Mouse (Mus musculus): ENCODE measurements at regions not wholly inside any gene's neighbourhood (a gene's known extent, or its start where the extent isn't known, plus 50 kb on each side); places are given as distances from the start of the nearest gene placed in this dataset.
A peak's percentile ranks its signal among the peaks of the same experiment; 100 is the strongest.

DNA sequence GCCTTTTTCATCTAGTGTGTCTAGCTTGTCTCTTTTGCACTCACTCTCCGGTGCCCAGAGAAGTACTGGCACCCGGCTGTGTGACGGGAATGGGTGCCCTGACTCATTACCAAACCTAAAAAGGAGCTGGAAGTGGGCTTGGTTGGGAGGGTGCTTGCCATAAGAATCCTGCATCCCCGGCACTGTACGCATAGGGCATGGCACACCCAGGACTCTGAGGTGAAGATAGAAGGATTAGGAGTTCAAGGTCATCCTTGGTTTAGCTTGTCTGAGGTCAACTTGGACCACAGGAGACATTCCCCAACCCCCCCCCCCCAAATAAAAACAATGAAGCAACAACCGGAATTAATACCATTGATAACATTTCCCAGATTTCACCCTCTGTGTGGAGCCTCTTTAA, 59.5 kb upstream of the Zfp217 start:
- Histone ChIP-seq H3K9ac (replicated peaks; ENCODE audit: low read depth, low read length) (no peak overlapping the region), H3K4me1 (ENCODE audit: control insufficient read depth, insufficient read depth) (peaks cover 16% of the 10 kb centered on the region), H3K27ac (ENCODE audit: low read depth) (no peak overlapping the region), H3K4me2 (ENCODE audit: low read depth, low read length) (no peak overlapping the region), H3K36me3 (replicated peaks; ENCODE audit: control insufficient read depth, insufficient read depth, low read length) (no peaks in the 10 kb centered on the region), H3K4me3 (ENCODE audit: low read depth, low read length) (no peak overlapping the region), H3K27me3 (ENCODE audit: control insufficient read depth, insufficient read depth, low read length) (no peaks in the 10 kb centered on the region), H3K9me3 (replicated peaks; ENCODE audit: control insufficient read depth, low read length) (no peaks in the 10 kb centered on the region)
- ATAC-seq (ENCODE audit: insufficient read depth, low read depth): no peak
- DNase-seq (ENCODE audit: low spot score): no peak
- TF ChIP-seq CTCF (IDR thresholded peaks at IDR 0.05; ENCODE audit: low read depth) (no peak), EP300 (IDR thresholded peaks at IDR 0.05; ENCODE audit: low read depth) (no peak)
- WGBS: 89% methylated on average over 6 of the region's 6 CpGs

DNA sequence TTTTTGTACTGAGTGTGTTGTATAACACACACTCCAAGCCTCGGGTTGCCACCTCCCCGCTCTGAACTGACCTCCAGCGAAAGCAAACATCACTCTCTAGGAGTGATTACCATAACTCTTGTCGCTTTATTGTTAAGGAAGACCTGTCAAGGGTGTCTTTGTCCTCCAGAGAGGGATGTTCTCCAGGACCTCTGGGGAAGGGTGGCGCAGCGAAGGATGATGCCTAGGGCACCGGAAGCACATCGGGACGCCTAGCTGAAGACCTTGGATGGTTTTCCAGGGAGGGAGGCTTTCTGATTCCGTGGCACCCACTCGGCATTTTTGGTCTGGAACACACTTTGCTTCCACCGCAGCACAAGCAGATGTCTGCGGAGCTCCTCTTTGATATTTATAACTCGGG, 59.0 kb upstream of the Zfp217 start:
- H3K4me2 ChIP-seq (ENCODE audit: low read depth, low read length): no peak overlapping the region
- H3K27ac ChIP-seq (ENCODE audit: low read depth): no peak overlapping the region
- no peak for ATAC-seq (ENCODE audit: insufficient read depth, low read depth)

DNA sequence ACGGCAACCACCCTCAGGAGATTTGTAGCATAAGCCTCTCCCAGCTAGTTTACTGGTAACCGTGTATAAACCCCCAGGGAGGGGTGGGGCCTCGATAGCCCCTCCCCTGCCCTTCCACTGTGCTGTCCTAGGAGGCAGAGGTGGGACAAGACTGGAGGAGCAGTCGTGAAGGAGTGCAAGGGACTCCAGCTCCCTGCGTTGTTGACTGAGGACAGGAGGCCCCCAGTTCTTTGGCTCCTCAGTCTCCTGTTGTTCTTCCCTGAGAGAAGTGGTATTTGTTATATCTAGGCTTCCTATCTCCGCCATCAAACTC, 58.5 kb upstream of the Zfp217 start:
- H3K4me3 ChIP-seq (ENCODE audit: low read depth, low read length): no peak overlapping the region
- H3K9me3 ChIP-seq (replicated peaks; ENCODE audit: control insufficient read depth, low read length): no peaks in the 10 kb centered on the region
- TF ChIP-seq CTCF (IDR thresholded peaks at IDR 0.05; ENCODE audit: low read depth) (no peak), EP300 (IDR thresholded peaks at IDR 0.05; ENCODE audit: low read depth) (no peak)
- 18% methylated on average over 6 of the region's 6 CpGs for WGBS
- DNase-seq (ENCODE audit: low spot score) (peak; percentile 47), ATAC-seq (ENCODE audit: insufficient read depth, low read depth) (no peak)
- peak overlapping the region; percentile 79 for H3K4me2 ChIP-seq (ENCODE audit: low read depth, low read length)
- H3K36me3 ChIP-seq (replicated peaks; ENCODE audit: control insufficient read depth, insufficient read depth, low read length): no peaks in the 10 kb centered on the region
- H3K27me3 ChIP-seq (ENCODE audit: control insufficient read depth, insufficient read depth, low read length): no peaks in the 10 kb centered on the region
- H3K4me1 ChIP-seq (ENCODE audit: control insufficient read depth, insufficient read depth): peaks cover 16% of the 10 kb centered on the region
- H3K9ac ChIP-seq (replicated peaks; ENCODE audit: low read depth, low read length): no peak overlapping the region
- H3K27ac ChIP-seq (ENCODE audit: low read depth): no peak overlapping the region

More for the DNA sequence above, 59.0 kb upstream of the Zfp217 start:
- Histone ChIP-seq H3K36me3 (replicated peaks; ENCODE audit: control insufficient read depth, insufficient read depth, low read length) (no peaks in the 10 kb centered on the region), H3K4me1 (ENCODE audit: control insufficient read depth, insufficient read depth) (peaks cover 16% of the 10 kb centered on the region), H3K27me3 (ENCODE audit: control insufficient read depth, insufficient read depth, low read length) (no peaks in the 10 kb centered on the region), H3K9ac (replicated peaks; ENCODE audit: low read depth, low read length) (no peak overlapping the region), H3K9me3 (replicated peaks; ENCODE audit: control insufficient read depth, low read length) (no peaks in the 10 kb centered on the region), H3K4me3 (ENCODE audit: low read depth, low read length) (no peak overlapping the region)
- no peak for TF ChIP-seq CTCF (IDR thresholded peaks at IDR 0.05; ENCODE audit: low read depth)
- TF ChIP-seq EP300 (IDR thresholded peaks at IDR 0.05; ENCODE audit: low read depth): no peak
- DNase-seq (ENCODE audit: low spot score): no peak
- WGBS: 63% methylated on average over 14 of the region's 14 CpGs

DNA sequence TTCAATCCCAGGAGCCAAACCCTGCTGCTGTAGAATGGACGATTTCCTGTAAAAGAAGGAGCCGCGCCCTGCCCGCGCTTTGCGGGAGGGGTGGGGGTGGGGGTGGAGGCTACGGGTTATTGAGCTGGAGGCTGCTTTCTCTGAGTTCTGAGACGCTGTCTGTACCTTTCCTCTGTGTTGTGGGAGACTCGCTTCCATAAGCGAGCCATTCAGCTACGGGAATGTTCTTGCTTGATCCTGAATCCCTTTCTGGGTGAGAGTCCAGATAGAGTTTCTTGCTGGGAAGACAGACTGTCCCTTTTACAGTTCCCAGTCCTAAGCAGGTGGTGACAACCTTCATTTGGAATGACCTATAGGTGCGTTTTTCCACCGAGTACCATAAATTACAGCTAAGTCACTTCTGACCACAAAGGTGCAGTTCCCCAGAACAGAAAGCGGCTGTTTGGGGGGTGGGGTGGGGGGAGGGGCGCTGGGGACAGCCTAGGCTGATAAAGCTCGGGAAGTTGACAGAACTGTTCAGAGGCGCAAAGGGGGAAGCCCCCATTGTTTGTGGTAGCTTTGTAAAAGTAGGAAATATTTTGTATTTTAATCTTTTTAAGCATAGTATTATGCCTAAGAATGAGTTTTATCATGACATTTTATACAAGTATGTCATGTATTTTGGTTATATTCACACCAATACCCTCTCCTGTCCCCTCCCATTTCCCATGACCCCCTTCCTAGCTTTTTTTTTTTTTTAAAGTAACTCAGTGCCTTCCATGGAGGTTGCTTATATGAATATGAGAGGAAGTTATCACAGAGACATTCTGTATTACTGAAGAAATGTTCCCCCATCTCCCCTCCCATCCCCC, 57.9 kb upstream of the Zfp217 start:
- Histone ChIP-seq H3K4me3 (ENCODE audit: low read depth, low read length) (peak overlapping the region; percentile 44), H3K9ac (replicated peaks; ENCODE audit: low read depth, low read length) (peak overlapping the region; percentile 63), H3K27me3 (ENCODE audit: control insufficient read depth, insufficient read depth, low read length) (no peaks in the 10 kb centered on the region), H3K36me3 (replicated peaks; ENCODE audit: control insufficient read depth, insufficient read depth, low read length) (no peaks in the 10 kb centered on the region), H3K9me3 (replicated peaks; ENCODE audit: control insufficient read depth, low read length) (no peaks in the 10 kb centered on the region), H3K4me2 (ENCODE audit: low read depth, low read length) (peak overlapping the region; percentile 79), H3K4me1 (ENCODE audit: control insufficient read depth, insufficient read depth) (peaks cover 16% of the 10 kb centered on the region), H3K27ac (ENCODE audit: low read depth) (peak overlapping the region; percentile 84)
- peak; percentile 43 for DNase-seq (ENCODE audit: low spot score)
- no peak for ATAC-seq (ENCODE audit: insufficient read depth, low read depth)
- WGBS: 1% methylated on average over 17 of the region's 17 CpGs
- no peak for TF ChIP-seq EP300 (IDR thresholded peaks at IDR 0.05; ENCODE audit: low read depth)
- no peak for TF ChIP-seq CTCF (IDR thresholded peaks at IDR 0.05; ENCODE audit: low read depth)

DNA sequence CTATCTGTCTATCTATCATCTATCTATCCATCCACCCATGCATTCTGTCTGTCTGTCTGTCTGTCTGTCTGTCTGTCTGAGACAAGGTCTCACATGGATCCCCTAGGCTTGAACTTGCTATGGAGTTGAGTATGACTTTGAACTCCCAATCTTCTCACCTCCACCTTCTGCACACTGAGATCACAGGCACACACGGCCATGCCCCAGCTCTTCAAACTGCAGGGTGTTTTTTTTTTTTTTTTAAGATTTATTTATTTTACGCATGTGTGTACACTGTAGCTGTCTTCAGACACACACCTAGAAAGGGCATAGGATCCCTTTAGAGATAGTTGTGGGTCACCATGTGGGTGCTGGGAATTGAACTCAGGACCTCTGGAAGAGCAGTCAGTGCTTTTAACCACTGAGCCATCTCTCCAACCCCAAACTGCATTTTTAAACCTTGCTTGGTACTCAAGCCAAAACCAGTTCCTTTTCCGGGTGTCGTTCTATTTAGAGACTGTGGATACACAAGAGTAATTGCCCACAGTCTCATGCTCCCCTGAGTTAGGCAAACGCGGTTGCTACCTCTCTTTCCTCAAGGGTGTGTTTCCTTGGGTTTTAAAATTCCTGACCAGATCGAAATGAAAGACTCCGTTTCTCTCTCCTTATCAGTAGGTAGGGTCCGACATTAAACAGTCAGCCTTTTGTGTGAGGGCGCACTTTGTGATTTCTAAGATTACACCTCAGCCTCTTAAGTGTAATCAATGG, 57.0 kb upstream of the Zfp217 start:
- Histone ChIP-seq H3K27ac (ENCODE audit: low read depth) (peak overlapping the region; percentile 84), H3K27me3 (ENCODE audit: control insufficient read depth, insufficient read depth, low read length) (no peaks in the 10 kb centered on the region), H3K4me3 (ENCODE audit: low read depth, low read length) (peak overlapping the region; percentile 44), H3K36me3 (replicated peaks; ENCODE audit: control insufficient read depth, insufficient read depth, low read length) (no peaks in the 10 kb centered on the region), H3K4me2 (ENCODE audit: low read depth, low read length) (peak overlapping the region; percentile 79), H3K9ac (replicated peaks; ENCODE audit: low read depth, low read length) (peak overlapping the region; percentile 63), H3K9me3 (replicated peaks; ENCODE audit: control insufficient read depth, low read length) (no peaks in the 10 kb centered on the region), H3K4me1 (ENCODE audit: control insufficient read depth, insufficient read depth) (peaks cover 16% of the 10 kb centered on the region)
- ATAC-seq (ENCODE audit: insufficient read depth, low read depth) (no peak), DNase-seq (ENCODE audit: low spot score) (no peak)
- TF ChIP-seq CTCF (IDR thresholded peaks at IDR 0.05; ENCODE audit: low read depth): no peak
- TF ChIP-seq EP300 (IDR thresholded peaks at IDR 0.05; ENCODE audit: low read depth): no peak
- 16% methylated on average over 10 of the region's 10 CpGs for WGBS

Measured in heart, postnatal 0 days (tissue).